Mouse (Mus musculus) heart, postnatal 36 days (tissue): ENCODE measurements at regions not wholly inside any gene's neighbourhood (a gene's known extent, or its start where the extent isn't known, plus 50 kb on each side); places are given as distances from the start of the nearest gene placed in this dataset.
A peak's percentile ranks its signal among the peaks of the same experiment; 100 is the strongest.

Source experiments
- DNase-seq, 2 experiments: peaks; one replicate each; pipeline ENCODE4 v3.0.0; 2021 to 2022
- intact Hi-C: fragments of 180-260 bp; cut with DNase I; formaldehyde crosslinking; loops from one replicate; pipeline ENCODE4 v1.15.1; 2025

GRCm38 (mm10) chr19:56039091-56040004 is 247.6 kb upstream of the Habp2 start:
- no peak for DNase-seq
- intact Hi-C loops, result no loop called here

GRCm38 (mm10) chr19:56041930-56042329 is 245.0 kb upstream of the Habp2 start:
- intact Hi-C loops, result no loop called here
- no peak for DNase-seq

GRCm38 (mm10) chr19:56046784-56047390 is 240.1 kb upstream of the Habp2 start:
- intact Hi-C loops, result no loop called here
- DNase-seq, result no peak

GRCm38 (mm10) chr19:56054186-56054585 is 232.8 kb upstream of the Habp2 start:
- intact Hi-C loops, result no loop called here
- no peak for DNase-seq

GRCm38 (mm10) chr19:56056397-56056796 is 230.5 kb upstream of the Habp2 start:
- DNase-seq, result no peak
- intact Hi-C loops, result no loop called here

- intact Hi-C loops, result no loop called here
- no peak for DNase-seq
Observed at GRCm38 (mm10) chr19:56061882-56062540, 224.9 kb upstream of the Habp2 start.

- intact Hi-C loops, result no loop called here
- DNase-seq, result no peak
Observed at GRCm38 (mm10) chr19:56063099-56063498, 223.8 kb upstream of the Habp2 start.

- DNase-seq, result no peak
- intact Hi-C loops, result no loop called here
Observed at GRCm38 (mm10) chr19:56065730-56066129, 221.2 kb upstream of the Habp2 start.

GRCm38 (mm10) chr19:56068165-56068564 is 218.8 kb upstream of the Habp2 start:
- DNase-seq, result no peak
- intact Hi-C loops, result no loop called here

GRCm38 (mm10) chr19:56068854-56069253 is 218.1 kb upstream of the Habp2 start:
- DNase-seq, result peak in 1 of 2 experiments; percentile 12
- intact Hi-C loops, result no loop called here

GRCm38 (mm10) chr19:56069266-56069665 is 217.7 kb upstream of the Habp2 start:
- intact Hi-C loops, result no loop called here
- DNase-seq, result no peak

GRCm38 (mm10) chr19:56071340-56071739 is 215.6 kb upstream of the Habp2 start:
- intact Hi-C loops, result no loop called here
- no peak for DNase-seq

GRCm38 (mm10) chr19:56076128-56076527 is 210.8 kb upstream of the Habp2 start:
- no peak for DNase-seq
- intact Hi-C loops, result no loop called here

- intact Hi-C loops, result no loop called here
- no peak for DNase-seq
Observed at GRCm38 (mm10) chr19:56077491-56077890, 209.4 kb upstream of the Habp2 start.

GRCm38 (mm10) chr19:56086413-56087083 is 200.4 kb upstream of the Habp2 start:
- intact Hi-C loops, result no loop called here
- DNase-seq, result no peak

- intact Hi-C loops, result no loop called here
- DNase-seq, result no peak
Observed at GRCm38 (mm10) chr19:56087127-56087526, 199.8 kb upstream of the Habp2 start.

- no peak for DNase-seq
- intact Hi-C loops, result no loop called here
Observed at GRCm38 (mm10) chr19:56089795-56090375, 197.1 kb upstream of the Habp2 start.

GRCm38 (mm10) chr19:56091581-56091980 is 195.4 kb upstream of the Habp2 start:
- intact Hi-C loops, result no loop called here
- DNase-seq, result no peak

GRCm38 (mm10) chr19:56095873-56096272 is 191.1 kb upstream of the Habp2 start:
- intact Hi-C loops, result no loop called here
- no peak for DNase-seq

- intact Hi-C loops, result no loop called here
- DNase-seq, result no peak
Observed at GRCm38 (mm10) chr19:56099725-56100124, 187.2 kb upstream of the Habp2 start.
